Mouse (Mus musculus) megakaryocyte-erythroid progenitor cell, adult 5-6 weeks (primary cell): ENCODE results near the gene Gm42372. TPM values are rescaled to one million over a fixed set of nuclear protein-coding genes. Genes with fewer than 3 reads are reported as not detected.

Experiments used
- ATAC-seq: replicated peaks from 2 replicates; pipeline ENCODE4 v1.8.0; 2016; ENCODE audit warnings: mild to moderate bottlenecking, inconsistent platforms; ENCODE audit not compliant: severe bottlenecking, poor library complexity, low FRiP score, low TSS enrichment
- total RNA-seq, 2 experiments: library from RNA; stranded (forward) in 1 of 2; stranded (reverse) in 1 of 2; fragments of 200-1000, 215-1000 nt in 1 of 2; fragments of >200 nt in 1 of 2; fragmentation: Nextera tagmentation in 1 of 2; gene quantifications; 2 replicates each; pipeline ENCODE4 v1.2.3; 2014 to 2017

Gene Gm42372
- total RNA-seq, 2 experiments from 2014 or later: 0.28 TPM; not detected in 1

GRCm38 (mm10) chr7:17025896-17026622 is 43.2 kb downstream of the Gm42372 start:
- ATAC-seq: no peak

- peak; percentile 67 for ATAC-seq
These were observed 44.1 kb downstream of the Gm42372 start for GRCm38 (mm10) chr7:17026710-17027587.

- peak; percentile 58 for ATAC-seq
These were observed 44.9 kb downstream of the Gm42372 start, which contains the start of gene Ppp5c for GRCm38 (mm10) chr7:17027588-17028343. Ppp5c (minus strand) TSS chr7:17027924.

GRCm38 (mm10) chr7:17028923-17029322 is 46.0 kb downstream of the Gm42372 start:
- ATAC-seq: no peak

GRCm38 (mm10) chr7:17030239-17030638 is 47.4 kb downstream of the Gm42372 start:
- ATAC-seq: no peak

Other genes with a start within 250 kb of the Gm42372 start
- 138 and 161 TPM in 2 replicates for gene Ap2s1, start 244.7 kb upstream of the Gm42372 start, total RNA-seq (2014; fragmentation: Nextera tagmentation)
- gene Ap2s1, start 244.7 kb upstream of the Gm42372 start, total RNA-seq (2017): 55.7 and 62.9 TPM in 2 replicates
- 102 and 107 TPM in 2 replicates for gene Slc1a5, start 201.7 kb upstream of the Gm42372 start, total RNA-seq (2014; fragmentation: Nextera tagmentation)
- 31.8 and 36.1 TPM in 2 replicates for gene Slc1a5, start 201.7 kb upstream of the Gm42372 start, total RNA-seq (2017)
- 62.0 and 66.6 TPM in 2 replicates for gene Strn4, start 167.2 kb upstream of the Gm42372 start, total RNA-seq (2014; fragmentation: Nextera tagmentation)
- gene Strn4, start 167.2 kb upstream of the Gm42372 start, total RNA-seq (2017): 63.9 and 71.1 TPM in 2 replicates
- 14.4 and 21.5 TPM in 2 replicates for gene Fkrp, start 166.4 kb upstream of the Gm42372 start, total RNA-seq (2014; fragmentation: Nextera tagmentation)
- gene Fkrp, start 166.4 kb upstream of the Gm42372 start, total RNA-seq (2017): 8.9 and 15.8 TPM in 2 replicates
- gene Prkd2, start 140.2 kb upstream of the Gm42372 start, total RNA-seq (2014; fragmentation: Nextera tagmentation): 14.2 and 19.8 TPM in 2 replicates
- gene Prkd2, start 140.2 kb upstream of the Gm42372 start, total RNA-seq (2017): 5.2 and 14.9 TPM in 2 replicates
- gene Dact3, start 107.8 kb upstream of the Gm42372 start, total RNA-seq (2014; fragmentation: Nextera tagmentation): 0.27 TPM in 1 of 2 replicates, not detected in the other
- 0.75 TPM in 1 of 2 replicates, not detected in the other for gene Dact3, start 107.8 kb upstream of the Gm42372 start, total RNA-seq (2017)
- not detected in 2 replicates for gene Gng8, start 91.3 kb upstream of the Gm42372 start, total RNA-seq (2014; fragmentation: Nextera tagmentation)
- gene Gng8, start 91.3 kb upstream of the Gm42372 start, total RNA-seq (2017): 2.6 TPM in 1 of 2 replicates, not detected in the other
- not detected in 2 replicates for gene Ptgir, start 76.6 kb upstream of the Gm42372 start, total RNA-seq (2014; fragmentation: Nextera tagmentation)
- not detected in 2 replicates for gene Ptgir, start 76.6 kb upstream of the Gm42372 start, total RNA-seq (2017)
- 291 and 377 TPM in 2 replicates for gene Calm3, start 59.0 kb upstream of the Gm42372 start, total RNA-seq (2014; fragmentation: Nextera tagmentation)
- 512 and 515 TPM in 2 replicates for gene Calm3, start 59.0 kb upstream of the Gm42372 start, total RNA-seq (2017)
- not detected in 2 replicates for gene Pnmal2, start 38.4 kb upstream of the Gm42372 start, total RNA-seq (2014; fragmentation: Nextera tagmentation)
- not detected in 2 replicates for gene Pnmal2, start 38.4 kb upstream of the Gm42372 start, total RNA-seq (2017)
- gene Pnmal1, start 23.4 kb upstream of the Gm42372 start, total RNA-seq (2014; fragmentation: Nextera tagmentation): not detected in 2 replicates
- gene Pnmal1, start 23.4 kb upstream of the Gm42372 start, total RNA-seq (2017): not detected in 2 replicates
- 0.79 and 2.7 TPM in 2 replicates for gene Ccdc8, start 9.6 kb downstream of the Gm42372 start, total RNA-seq (2014; fragmentation: Nextera tagmentation)
- 1.1 and 5.3 TPM in 2 replicates for gene Ccdc8, start 9.6 kb downstream of the Gm42372 start, total RNA-seq (2017)
- gene Ppp5c, start 44.8 kb downstream of the Gm42372 start, total RNA-seq (2014; fragmentation: Nextera tagmentation): 148 and 150 TPM in 2 replicates
- gene Ppp5c, start 44.8 kb downstream of the Gm42372 start, total RNA-seq (2017): 58.8 and 82.4 TPM in 2 replicates
- 22.8 and 39.3 TPM in 2 replicates for gene Hif3a, start 79.3 kb downstream of the Gm42372 start, total RNA-seq (2014; fragmentation: Nextera tagmentation)
- gene Hif3a, start 79.3 kb downstream of the Gm42372 start, total RNA-seq (2017): 2.9 and 3.7 TPM in 2 replicates
- gene Psg16, start 91.0 kb downstream of the Gm42372 start, total RNA-seq (2014; fragmentation: Nextera tagmentation): 0.11 TPM in 1 of 2 replicates, not detected in the other
- 1.1 TPM in 1 of 2 replicates, not detected in the other for gene Psg16, start 91.0 kb downstream of the Gm42372 start, total RNA-seq (2017)
- not detected in 2 replicates for gene Ceacam3, start 167.2 kb downstream of the Gm42372 start, total RNA-seq (2014; fragmentation: Nextera tagmentation)
- not detected in 2 replicates for gene Ceacam3, start 167.2 kb downstream of the Gm42372 start, total RNA-seq (2017)
- gene Psg29, start 220.4 kb downstream of the Gm42372 start, total RNA-seq (2014; fragmentation: Nextera tagmentation): not detected in 2 replicates
- not detected in 2 replicates for gene Psg29, start 220.4 kb downstream of the Gm42372 start, total RNA-seq (2017)